Mouse (Mus musculus) ES-Bruce4 (cell line): ENCODE data around the gene Tsr2.

Experiments used
- CTCF ChIP-seq: IDR thresholded peaks from one replicate; pipeline ENCODE4 v1.8.1; 2011; ENCODE audit warnings: low read depth, low read length
- EP300 ChIP-seq: IDR thresholded peaks from 2 replicates; pipeline ENCODE4 v1.6.1; 2011; ENCODE audit warnings: low read depth, low read length; ENCODE audit not compliant: insufficient read depth
- POLR2A ChIP-seq: IDR thresholded peaks from one replicate; pipeline ENCODE4 v1.8.1; 2011; ENCODE audit warnings: low read length; ENCODE audit not compliant: insufficient read depth

- TF ChIP-seq CTCF (no peak), POLR2A (no peak), EP300 (no peak)
Measured at GRCm38 (mm10) chrX:151132785-151133184, 36.4 kb upstream of the Tsr2 start.
